Mouse (Mus musculus) retina, postnatal 1 day (tissue): ENCODE data around the gene Trip12.

Experiments
- DNase-seq: peaks from one replicate; pipeline ENCODE4 v3.0.0-alpha.2; 2012

Trip12 gene

DNA sequence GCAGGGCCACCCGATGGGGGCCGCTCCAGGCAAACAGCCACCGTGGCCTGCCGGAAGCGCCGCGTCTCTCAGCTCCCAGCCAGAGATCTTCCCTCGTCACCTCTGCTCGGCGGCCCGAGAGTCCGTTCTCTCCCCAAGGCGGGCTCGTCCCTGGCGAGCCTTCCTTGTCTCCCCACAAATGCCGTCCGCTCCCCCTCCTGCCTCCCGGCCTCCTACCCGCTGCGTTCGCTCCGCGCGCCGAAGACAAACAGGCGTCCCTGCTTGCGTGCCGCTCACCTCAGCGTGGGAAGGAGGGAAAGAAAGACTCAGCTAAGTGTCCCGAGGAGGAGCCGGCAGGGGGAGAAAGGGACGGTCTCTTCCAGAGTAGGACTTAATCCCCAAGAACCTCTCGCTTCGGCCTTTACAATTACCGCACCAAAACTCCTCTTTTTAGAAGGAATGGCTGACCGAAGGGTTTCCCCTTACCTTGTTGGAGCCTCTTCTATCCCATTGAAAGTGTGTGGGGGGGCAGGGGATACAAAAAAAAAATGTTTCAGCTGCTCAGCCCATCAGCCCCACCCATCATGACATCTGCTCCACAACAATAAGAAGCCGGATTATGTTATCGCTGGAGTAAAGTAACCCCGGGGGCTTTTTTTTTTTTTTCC lies at the start of gene Trip12:
TSS of gene Trip12 (minus strand) at position 499 of the 647 bp plus-strand sequence.
- peak; percentile 66 for DNase-seq

DNA sequence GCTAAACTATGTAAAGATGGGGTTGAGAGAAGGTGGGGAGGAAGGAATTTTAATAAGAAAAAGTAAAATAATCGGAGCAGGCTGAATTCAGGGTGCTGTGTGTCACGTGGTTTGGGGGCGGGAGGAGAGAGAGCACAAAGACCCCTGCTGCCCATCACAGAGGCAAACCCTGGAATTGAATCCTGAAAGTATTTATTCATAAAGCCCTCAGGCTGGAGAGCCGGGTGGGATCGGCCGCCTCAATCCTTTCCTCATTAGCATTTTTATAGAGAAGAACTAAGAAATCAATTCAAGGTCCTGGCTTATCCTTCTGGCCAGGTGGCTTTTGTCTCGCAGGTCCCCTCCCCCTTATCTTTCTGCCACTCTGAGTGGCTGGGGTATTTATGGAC lies 49.7 kb upstream of the Trip12 start:
- DNase-seq, result peak; percentile 23

DNA sequence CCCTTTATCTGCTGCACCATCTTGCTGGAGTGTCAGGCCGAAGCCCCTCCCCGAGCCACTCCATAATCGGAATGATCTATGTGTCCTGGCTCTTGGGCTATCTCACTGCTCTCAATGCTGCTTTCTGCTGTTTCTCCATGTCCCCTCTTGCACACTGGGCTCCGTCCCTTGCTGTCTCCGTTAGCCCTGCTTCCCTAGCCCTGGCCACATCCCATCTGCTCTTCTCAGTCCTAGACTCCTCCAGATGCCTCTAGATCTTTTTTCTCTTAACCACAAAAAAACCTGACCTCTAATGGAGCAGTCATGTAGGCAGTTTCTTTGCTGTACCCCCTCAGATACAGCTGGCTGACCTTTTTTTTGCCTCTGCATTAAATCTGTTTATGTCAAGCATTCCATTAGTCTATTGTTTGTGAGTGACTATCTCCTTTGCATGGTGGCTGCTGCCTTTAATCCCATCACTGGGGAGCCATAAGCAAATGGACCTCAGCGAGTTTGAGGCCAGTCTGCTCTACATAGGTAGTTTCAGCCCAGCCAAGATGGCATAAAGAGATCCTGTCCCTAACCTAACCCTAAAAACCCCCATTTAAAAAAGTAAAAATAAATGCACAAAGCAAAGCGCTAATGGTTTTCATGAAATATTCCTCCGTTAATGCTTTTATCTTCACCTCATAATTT lies 49.2 kb upstream of the Trip12 start:
- no peak for DNase-seq

DNA sequence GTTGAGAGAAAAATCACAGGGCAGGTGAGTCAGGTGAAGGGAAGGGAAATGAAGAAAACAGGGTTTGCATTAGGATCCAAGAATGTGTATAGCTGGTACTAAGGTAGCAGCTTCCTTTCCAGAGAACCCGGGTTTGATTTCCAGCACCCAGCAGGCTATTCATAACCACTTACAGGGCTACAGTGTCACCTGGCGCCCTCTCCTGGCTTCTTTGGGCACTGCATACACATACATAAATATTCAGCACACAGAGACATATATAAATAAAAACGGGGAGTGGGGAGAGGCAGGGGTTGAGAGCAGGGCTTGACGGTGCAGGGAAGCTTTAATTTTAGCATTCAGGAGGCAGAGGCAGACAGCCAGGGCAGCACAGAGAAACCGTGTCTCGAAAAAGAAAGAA lies 45.6 kb upstream of the Trip12 start:
- DNase-seq, result no peak

DNA sequence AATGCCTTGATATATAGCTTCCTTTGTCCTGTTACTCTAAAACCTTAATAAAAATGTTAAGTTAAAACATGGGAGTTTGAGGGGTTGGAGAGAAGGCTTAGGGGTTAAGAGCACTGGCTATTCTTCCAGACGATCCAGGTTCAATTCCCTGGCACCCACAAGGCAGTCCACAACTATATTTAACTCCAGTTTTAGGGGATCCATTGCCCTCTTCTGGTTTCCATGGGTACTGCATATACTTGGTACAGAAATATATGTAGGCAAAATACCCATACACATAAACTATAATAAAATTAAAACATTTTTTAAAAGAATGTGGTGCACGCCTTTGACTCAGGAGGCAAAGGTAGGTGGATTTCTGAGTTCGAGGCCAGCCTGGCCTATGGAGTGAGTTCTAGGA lies 44.9 kb upstream of the Trip12 start:
- DNase-seq, result no peak

DNA sequence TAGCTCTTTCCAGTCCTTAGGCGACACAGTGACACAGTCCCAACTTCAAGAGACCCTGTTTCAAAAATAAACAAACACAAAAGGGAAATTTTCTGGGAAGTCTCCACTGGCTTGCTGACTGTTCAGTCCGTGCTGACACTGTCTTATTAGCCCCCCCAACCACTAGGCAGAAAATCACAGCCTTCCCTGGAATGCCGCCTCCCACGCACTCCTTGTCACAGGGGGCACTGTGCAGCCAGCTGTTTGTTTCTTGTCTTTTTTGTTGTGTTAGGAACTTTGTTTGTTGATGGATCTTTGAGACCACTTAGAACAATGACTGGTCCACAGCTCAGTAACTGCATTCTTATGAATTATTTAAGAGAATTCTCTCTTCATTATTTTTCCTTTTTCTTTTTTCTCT lies 43.6 kb upstream of the Trip12 start:
- DNase-seq, result no peak

DNA sequence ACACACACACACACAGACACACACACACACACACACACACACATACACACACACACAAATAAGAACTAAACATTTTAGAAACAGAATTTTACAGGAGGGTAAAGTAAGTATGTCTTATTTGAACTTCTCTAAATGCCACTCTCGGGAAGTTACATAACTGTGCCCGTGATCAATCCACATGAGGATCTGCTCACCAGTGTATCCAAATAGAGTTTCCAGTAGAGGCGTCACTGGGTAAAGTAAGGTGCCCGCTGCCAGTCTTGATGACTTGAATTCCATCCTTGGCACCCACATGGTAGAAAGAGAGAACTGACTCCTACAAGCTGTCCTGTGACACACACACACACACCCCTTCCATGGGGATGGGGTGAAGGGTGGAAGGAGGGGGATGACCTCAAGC lies 42.6 kb upstream of the Trip12 start:
- no peak for DNase-seq

DNA sequence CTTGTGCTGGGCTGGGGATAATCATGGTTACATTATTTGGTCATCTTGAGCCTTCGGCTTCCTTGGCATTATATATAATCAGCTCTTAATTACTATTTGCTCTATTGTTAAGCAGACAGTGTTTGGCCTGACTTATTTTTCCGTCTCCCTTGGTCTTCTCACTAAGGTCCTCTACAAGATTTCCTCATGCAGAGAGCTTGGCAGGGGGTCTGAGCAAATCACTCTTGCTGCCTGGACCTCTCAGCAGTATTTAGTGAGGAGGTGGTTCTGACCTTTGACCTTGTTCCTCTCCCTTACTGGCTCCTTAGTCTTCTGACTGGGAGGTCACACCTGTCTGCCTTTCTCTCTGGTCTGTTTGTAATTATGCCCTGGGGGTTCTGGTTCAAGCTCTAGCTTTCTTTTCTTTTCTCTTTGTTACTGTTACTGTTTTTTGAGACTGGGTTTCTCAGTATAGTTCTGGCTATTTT lies 41.8 kb upstream of the Trip12 start:
- no peak for DNase-seq

DNA sequence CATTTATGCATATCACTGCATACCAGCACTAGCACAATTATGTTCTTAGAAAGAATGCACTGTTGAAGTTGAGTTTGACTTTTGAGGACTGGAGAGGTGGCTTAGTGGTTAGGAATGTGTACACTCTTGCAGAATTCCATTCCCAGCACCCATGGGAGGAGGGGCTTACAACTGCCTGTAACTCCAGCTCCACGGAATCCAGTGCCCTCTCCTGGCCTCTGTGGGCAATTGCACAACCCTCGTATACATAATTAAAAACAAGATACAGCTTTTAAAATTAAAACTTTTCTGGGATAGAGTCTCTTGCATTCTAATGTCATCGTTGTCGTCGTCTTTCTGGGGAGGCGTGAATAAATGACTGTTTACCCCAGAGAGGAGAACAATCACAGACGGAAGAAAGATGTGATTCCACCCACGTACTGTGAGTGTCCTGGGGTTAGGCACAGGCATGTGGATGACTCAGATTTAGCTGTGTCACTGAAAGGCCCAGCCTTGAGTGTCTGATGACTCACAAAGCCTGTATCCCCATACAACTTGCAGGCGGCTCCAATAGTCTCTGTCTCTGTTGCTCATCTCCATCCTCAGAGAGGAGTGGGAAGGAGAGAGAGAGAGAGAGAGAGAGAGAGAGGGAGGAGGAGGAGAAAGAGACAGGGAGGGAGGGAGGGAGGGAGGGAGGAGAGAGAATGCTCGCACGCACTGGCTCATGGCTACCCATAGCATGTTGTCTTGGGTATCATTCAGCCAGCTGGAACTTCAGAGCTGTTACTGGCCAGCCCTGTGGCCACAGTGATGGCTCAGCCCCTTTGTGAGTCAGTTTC lies 41.1 kb upstream of the Trip12 start:
- no peak for DNase-seq

DNA sequence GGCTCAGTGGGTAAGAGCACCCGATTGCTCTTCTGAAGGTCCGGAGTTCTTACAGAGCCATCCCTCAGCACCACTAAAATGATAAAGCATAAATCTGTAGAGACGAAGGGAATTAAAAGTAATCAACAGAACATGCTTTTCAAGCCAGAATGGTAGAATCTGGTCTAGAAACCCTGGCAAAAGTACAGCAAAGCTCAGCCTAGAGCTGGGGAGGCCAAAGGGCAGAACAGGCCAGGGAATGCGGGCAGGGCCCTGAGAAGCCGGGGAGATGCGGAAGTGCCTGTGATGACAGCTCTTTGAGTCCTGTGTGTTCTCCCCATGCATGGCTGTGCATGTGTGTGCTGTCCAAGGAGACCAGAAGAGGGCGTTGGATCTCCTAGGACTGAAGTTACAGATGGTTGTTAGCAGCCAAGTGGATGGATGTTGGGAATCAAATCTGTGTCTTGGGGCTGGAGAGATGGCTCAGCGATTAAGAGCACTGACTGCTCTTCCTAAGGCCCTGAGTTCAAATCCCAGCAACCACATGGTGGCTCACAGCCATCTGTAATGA lies 39.3 kb upstream of the Trip12 start:
- no peak for DNase-seq

DNA sequence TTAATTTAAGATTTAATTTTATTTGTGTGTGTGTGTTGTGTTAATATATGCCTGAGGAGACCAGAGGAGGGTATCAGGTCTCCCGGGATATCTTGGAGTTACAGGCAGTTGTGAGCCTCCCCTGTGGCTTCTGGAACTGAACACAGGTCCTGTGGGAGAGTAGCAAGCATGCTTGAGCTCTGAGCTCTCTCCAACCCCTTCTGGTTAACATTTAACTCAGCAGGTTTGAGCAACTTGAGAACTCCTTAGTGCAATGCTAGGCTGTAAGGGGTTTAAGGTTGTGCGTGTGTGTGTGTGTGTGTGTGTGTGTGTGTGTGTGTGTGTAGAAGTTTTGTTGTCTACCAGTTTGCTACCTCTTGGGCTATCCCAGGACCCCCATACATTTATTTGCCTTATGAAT lies 37.3 kb upstream of the Trip12 start:
- no peak for DNase-seq

DNA sequence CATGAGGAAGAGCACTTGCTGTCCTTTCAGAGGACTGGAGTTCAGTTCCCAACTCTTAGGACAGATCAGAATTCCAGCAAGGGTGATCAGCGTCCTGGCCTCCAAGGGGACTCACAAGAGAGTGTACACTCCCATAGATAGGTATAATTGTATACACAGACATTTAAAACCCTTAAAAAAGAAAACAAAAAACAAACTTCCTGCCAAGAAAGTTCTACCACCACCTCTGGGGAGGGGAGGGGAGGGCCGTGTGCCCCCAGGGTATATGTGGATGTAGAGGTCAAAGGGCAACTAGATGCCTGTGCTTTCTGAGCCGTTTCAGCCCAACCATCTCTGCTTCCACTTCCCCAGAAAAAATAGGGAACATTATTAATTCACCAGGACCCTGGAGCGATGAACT lies 32.6 kb upstream of the Trip12 start:
- DNase-seq, result no peak

DNA sequence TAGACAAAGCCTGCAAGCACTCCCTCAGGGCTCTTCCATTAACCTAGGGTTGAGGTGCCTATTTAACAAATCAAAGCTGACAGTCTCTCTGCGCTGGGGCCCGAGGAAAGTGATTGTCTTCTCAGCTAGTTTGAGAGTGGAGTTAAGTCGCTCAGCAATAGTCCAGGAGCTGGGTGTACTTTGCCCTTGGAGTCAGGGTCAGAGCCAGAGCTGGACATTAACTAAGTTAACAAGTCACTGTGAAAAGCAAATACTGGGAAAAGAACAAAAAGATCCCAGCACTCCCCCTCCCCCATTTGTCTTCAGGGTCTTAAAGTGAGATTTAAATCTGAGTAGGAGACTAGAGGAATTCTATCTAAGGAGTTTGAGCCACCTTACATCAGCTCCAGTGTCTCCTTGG lies 31.8 kb upstream of the Trip12 start:
- DNase-seq, result no peak

DNA sequence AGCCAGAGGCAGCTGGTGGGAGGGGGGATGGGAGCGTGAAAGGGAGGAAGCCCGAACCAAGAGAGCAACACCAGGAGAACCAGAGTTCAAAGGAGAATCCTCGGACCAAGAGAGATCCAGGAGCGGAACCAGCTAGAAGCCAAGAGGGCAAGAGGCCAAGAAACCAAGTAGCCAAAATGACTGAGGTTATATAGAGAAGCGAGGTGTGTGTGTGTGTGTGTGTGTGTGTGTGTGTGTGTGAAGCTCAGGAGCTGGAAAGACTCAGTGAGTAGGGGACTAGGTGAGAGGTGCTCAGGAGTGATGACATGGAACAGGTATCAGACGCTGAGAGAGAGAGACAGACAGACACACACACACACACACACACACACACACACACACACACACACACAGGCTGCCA lies 30.8 kb upstream of the Trip12 start:
- no peak for DNase-seq

DNA sequence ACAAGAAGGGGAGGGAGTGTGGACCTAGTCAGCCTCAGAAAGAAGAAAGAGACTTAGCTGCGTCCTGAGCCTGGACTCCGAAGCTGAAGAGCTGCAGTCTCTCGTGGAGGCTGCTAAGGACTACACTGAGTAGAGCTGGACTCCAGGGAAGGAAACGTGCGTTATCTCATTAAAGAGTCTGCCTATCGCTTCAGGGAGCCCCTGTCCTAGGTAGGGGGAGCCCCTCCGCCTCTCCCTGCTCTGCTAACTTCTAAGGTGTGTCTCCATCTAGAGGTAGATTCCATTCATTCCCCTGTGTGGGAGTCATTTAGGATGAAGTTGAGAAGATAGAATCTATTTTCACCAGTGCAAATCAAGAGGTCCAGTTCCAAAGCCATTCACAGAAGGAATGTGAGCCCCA lies 29.2 kb upstream of the Trip12 start:
- no peak for DNase-seq

DNA sequence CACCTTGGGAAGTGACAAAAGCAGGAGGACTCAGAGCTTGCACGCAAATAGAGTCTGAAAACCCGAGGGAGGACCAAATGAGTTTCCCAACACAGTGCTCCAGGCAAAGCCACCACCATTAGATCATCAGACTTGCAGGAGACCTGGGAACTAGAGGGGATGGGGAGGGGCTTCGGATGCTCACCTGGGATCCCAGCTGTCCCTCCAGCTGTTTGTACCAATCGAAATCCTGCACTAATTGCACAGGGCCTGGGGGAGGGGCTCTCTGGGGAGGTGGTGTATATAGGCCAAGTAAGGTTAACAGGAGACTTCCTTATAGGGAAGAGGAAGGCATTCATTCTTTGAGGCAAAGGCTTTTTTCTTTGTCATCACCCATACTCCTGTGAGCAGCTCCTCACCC lies 28.5 kb upstream of the Trip12 start:
- DNase-seq, result no peak

DNA sequence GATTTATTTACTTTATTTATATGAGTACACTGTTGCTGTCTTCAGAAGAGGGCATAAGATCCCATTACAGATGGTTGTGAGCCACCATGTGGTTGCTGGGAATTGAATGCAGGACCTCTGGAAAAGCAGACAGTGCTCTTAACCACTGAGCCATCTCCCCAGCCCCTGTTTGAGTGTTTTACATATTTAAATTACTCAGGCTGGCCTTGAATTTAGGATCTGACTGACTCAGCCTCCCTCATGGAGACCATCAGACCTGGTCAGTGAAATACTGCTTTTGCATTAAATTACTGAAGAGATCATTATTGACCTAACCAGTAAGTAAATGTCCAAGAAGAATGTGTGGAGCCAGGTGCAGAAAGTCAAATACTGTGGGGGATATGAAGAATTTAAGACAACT lies 28.0 kb upstream of the Trip12 start:
- no peak for DNase-seq

DNA sequence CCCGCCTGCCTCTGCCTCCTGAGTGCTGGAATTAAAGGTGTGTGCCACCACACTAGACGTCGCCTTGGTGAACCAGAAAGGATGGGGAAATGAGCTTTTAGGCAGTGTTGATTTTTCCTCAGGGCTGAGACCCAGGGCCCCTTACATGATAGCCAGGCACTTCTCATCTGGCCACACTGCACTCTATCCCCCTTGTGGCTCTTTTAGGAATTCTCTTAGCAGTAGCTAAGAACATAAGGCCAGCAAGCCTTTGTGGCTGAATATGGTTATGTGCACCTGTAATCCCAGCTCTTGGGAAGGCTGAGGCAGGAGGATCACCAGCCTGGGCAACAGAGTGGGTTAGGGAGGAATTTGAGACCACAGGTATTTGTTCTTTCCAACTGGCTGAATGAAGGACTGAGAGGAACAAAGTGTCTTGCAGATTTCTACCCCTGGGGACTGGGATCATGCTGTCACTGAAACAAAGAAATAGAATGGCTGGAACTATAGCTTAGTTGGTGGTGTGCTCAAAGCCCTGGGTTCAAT lies 26.5 kb upstream of the Trip12 start:
- no peak for DNase-seq

DNA sequence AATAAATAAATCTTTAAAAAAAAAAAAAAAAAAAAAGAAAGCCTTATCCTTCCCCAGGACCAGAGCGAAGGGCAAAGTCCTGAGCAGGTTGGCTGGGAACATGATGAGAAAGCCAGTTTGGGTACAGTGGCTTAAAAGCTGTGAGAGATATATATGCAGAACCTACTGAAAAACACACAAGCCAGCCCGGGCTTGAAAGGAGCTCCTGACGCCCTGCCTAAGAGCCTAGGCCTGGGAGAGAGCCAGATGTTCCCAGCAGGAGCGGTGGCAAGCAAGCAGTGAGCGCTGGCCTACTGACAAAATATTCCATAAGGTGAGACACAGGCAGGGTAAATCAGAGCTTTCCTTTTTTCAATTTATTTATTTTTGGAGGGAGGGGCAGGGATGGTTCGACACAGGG lies 25.9 kb upstream of the Trip12 start:
- DNase-seq, result no peak

DNA sequence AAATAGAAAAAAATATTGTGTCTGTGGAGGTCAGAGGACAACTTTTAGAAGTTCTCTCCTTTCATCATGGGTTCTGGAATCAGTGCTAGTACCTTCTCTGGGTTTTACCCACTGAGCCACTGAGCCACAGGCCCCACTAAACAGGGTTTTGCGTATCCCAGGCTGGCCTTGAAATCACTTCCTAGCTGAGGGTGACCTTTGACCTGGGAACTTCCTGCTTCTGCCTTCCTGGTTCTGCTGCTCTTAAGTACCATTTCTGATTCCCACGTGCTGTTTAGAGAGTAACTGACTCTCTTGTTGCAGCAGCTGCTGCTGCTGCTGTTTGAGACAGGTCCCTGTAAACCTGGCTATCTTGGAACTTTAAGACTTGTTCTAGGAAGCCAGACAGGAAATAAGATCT lies 24.3 kb upstream of the Trip12 start:
- DNase-seq, result no peak

DNA sequence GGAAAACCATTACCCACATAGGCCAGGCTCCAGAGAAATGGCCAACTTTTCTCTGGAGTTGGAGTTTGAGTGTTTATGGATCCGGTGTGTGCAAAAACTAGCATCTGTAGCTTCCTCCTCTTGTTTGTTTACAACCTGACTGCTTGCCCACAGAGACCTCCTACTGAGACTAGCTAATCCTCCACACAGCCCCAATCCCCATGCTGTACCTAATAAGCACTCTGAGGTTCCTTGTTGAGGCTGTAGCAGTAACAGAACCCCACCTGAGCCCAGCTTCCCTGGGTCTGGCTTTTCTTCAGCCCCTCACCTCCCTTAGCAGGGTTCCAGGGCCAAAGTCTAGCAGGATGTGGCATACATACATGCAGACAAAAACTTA lies 20.9 kb upstream of the Trip12 start:
- no peak for DNase-seq

DNA sequence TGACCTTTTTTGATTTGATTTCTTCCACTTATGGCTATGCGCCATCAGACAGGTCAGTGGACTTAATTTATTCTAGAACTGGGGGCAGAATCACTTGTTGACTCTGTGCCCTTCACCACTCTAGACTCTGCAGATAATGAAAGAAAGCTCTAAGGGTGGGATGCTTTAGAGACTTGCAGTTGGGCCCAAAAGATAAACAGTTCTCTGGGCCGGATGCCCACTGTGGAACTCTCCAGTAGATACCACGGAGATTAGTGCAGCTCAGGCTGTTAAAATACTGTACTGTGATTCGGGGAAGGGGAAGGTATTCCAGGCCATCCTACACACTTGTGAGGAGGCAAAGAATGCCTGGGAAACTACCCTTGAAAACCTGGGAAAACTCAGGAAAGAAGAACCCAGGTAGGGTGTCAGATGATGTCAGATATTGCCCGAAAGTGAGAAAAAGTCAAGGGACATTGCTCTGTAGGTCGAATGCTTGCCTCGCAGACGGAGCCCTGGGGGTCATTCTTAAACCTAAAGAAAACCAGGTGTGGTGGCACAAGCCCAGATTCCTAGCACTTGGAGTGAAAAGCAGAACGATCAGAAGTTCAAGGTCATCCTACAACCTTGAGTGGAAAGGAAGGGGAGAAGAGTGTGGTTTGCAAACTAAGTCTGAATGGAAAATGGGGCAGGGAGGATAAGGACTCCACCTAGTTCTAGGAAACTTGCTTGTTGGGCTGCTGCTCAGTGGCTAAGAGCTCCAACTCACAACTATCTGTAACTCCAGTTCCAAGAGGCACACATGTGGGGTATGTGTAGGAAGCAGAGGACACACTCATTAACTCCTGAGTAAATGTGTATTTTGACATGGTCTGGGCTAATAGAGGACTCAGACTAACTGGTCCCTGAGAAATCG lies 20.3 kb upstream of the Trip12 start:
- no peak for DNase-seq

DNA sequence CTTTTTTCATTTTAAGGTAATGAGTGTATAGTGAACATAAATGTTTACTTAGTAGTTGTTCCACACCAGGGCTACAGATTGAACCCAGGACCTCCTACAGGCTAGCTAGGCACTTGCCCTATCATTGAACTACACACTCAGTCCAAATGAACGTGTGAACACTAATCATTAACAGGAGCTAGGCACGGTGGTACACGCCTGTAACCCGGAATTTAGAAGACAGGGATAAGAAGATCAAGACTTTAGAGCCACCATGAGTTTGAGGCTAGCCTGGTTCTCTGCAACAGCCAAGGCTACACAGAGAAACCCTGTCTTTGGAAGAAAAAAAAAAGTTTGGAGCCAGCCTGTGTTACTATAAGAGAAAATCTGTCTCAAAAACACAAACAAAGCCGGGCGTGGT lies 19.3 kb upstream of the Trip12 start:
- DNase-seq, result no peak
